Mouse (Mus musculus) midbrain, embryonic 10.5 days (tissue): ENCODE results near the gene Sardh. TPM values are rescaled to one million over a fixed set of nuclear protein-coding genes. Genes with fewer than 3 reads are reported as not detected.

Source experiments
- DNase-seq: peaks from one replicate; pipeline ENCODE4 v3.0.0-alpha.2; 2017; ENCODE audit warnings: low spot score
- H3K27ac ChIP-seq: fragments of 300-500 bp; sonication (generic); replicated peaks from 2 replicates; pipeline ENCODE4 v1.5.1; 2016; ENCODE audit warnings: mild to moderate bottlenecking
- H3K27me3 ChIP-seq: fragments of 300-500 bp; sonication (generic); 2 replicates; pipeline ENCODE4 v1.6.1; 2016; ENCODE audit warnings: low read depth, mild to moderate bottlenecking; ENCODE audit not compliant: poor library complexity, severe bottlenecking
- H3K36me3 ChIP-seq: fragments of 300-500 bp; sonication (generic); 2 replicates; pipeline ENCODE4 v1.6.1; 2016; ENCODE audit warnings: mild to moderate bottlenecking, moderate library complexity
- H3K4me1 ChIP-seq: fragments of 300-500 bp; sonication (generic); 2 replicates; pipeline ENCODE4 v1.6.1; 2016
- H3K4me3 ChIP-seq: fragments of 300-500 bp; sonication (generic); 2 replicates; pipeline ENCODE4 v1.5.1; 2016; ENCODE audit warnings: mild to moderate bottlenecking, moderate library complexity
- H3K9me3 ChIP-seq: fragments of 300-500 bp; sonication (generic); replicated peaks from 2 replicates; pipeline ENCODE4 v1.6.1; 2016; ENCODE audit warnings: mild to moderate bottlenecking
- WGBS: fragments of 180-500 bp; shearing (Covaris S2); methylation state at CpG from one replicate; pipeline ENCODE4 v1.1.7; 2016; 5-methylcytosine and 5-hydroxymethylcytosine counted together
- polyA plus RNA-seq: library from polyadenylated mRNA; unstranded; fragments of >200 nt; fragmentation: Nextera tagmentation; extraction: Ambion mirVana; gene quantifications from 2 replicates; pipeline ENCODE4 v1.2.1, GENCODE M21; 2016

Gene Sardh
- polyA plus RNA-seq, 1 experiment from 2014 or later: 1.0 TPM

DNA sequence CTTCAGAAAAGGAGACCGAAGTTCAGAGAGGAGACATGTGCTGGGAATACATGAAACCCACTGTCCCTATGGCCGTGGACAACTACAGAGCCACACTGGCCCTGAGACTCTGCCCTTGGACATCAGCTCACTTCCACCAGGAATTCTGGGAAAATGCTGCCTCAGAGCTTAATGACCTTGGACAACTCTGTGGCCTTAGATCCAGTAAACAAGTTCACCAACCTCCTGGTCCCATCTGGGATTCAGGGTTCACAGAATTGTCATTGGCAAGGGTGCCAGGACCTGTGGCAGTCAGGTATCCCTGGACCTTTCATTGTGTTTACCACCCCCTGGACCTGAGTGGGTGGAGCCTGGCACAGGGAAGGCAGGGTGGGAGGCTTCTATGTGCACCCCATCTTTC is 32.6 kb downstream of the Sardh start:
- Histone ChIP-seq H3K9me3 (no peaks in the 10 kb centered on the region), H3K27ac (no peak overlapping the region), H3K4me3 (no peak overlapping the region), H3K4me1 (no peaks in the 10 kb centered on the region), H3K27me3 (no peaks in the 10 kb centered on the region), H3K36me3 (no peaks in the 10 kb centered on the region)
- DNase-seq: no peak
- WGBS: 92% methylated on average over 2 of the region's 2 CpGs

DNA sequence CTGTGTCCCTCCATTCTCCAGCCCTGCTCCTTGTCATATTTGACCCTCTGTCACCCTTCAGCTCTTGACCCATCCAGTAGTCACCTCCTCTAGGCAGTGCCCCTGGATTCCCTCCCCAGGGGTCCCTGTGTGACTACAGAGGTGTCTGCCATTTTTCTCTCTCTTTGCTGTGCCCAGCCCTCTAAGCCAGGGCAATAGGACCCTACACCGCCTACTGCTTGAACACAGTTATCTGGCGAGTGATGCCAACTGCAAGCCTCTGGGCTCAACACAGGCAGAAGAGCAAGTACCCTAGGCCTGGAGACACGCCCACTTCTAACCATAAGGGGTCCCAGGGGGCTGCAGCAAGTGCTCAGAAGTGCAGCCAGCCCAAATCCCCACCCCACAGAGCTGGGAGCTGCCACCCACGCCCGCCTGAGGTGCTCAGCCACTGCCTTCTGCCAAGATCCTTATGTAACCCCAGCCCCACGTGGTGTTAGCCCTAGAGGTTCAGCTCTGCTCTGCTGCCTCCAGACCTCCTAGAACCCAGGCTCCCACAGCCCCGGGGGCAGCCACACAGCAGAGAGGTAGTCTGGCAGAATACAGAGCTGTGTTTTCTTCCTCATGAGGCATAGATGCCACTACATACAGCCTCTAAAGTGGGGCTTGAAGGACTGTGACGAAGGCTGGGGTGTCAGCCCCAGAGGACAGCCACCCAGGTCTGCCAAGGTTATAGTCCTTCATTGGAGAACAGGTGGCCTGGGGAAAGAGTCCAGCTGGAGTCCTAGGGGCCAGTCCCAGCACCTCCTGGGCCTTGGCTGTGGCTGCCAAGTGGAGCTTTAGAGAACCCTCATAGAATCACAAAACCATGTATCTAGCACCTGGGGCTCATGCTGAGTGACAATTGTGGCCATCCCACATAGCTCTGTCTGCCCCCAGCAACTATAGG is 35.9 kb downstream of the Sardh start:
- H3K4me1 ChIP-seq: peaks cover 3% of the 10 kb centered on the region; the same call in 1 of the 2 replicates
- no peak overlapping the region for H3K4me3 ChIP-seq
- no peaks in the 10 kb centered on the region for H3K9me3 ChIP-seq
- no peak for DNase-seq
- 68% methylated on average over 8 of the region's 8 CpGs for WGBS
- no peaks in the 10 kb centered on the region for H3K36me3 ChIP-seq
- H3K27me3 ChIP-seq: no peaks in the 10 kb centered on the region
- H3K27ac ChIP-seq: no peak overlapping the region

DNA sequence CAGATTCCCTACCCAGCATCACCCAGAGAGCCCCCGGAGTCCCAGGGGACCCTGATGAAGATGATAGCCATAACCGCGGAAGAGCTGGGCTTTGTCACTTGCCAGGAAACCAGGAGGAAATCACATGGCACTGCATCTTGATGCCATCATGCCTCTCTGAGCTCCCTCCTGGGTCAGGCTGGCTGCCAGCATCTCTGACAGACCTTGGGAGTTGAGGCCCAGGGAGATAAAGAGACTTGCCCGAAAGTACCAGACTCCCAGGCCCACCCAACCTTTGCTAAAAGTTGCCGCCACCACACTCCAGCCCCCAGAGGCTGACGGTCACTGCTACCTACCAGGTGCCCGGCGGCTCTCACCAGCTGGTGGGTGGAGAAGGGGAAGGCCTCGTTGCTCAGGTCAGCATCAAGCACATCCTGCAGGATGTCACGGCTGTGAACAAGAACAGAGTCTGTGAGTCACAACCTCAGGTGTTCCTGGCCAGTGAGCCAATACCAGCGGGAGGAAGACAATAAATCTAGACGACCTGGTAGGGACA is 37.4 kb downstream of the Sardh start:
- DNase-seq: no peak
- Histone ChIP-seq H3K36me3 (no peaks in the 10 kb centered on the region), H3K27ac (no peak overlapping the region), H3K27me3 (no peaks in the 10 kb centered on the region), H3K4me3 (no peak overlapping the region), H3K4me1 (peaks cover 3% of the 10 kb centered on the region; the same call in 1 of the 2 replicates), H3K9me3 (no peaks in the 10 kb centered on the region)
- 90% methylated on average over 12 of the region's 12 CpGs for WGBS

DNA sequence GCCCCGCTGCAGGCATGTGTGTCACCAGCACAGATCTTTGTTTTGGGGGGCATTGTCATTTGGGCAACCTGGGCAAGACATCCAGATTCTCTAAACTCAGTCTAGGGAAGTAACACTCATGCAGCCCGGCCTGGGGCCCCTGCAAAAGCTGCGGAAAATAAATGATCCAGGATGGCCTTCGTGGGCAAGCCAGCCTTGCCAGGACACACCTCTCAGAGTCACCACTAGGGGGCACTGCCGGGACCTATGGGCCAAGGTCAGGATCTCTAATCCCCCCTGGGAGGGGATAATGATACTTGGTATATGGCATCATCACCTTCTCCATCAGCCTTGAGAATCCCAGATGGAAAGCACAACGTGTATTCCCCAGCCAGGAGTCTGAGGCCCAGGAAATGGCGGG is 37.9 kb downstream of the Sardh start:
- Histone ChIP-seq H3K27ac (no peak overlapping the region), H3K27me3 (no peaks in the 10 kb centered on the region), H3K9me3 (no peaks in the 10 kb centered on the region), H3K4me1 (peaks cover 3% of the 10 kb centered on the region; the same call in 1 of the 2 replicates), H3K4me3 (no peak overlapping the region), H3K36me3 (no peaks in the 10 kb centered on the region)
- peak; percentile 53 for DNase-seq
- 62% methylated on average over 7 of the region's 7 CpGs for WGBS

DNA sequence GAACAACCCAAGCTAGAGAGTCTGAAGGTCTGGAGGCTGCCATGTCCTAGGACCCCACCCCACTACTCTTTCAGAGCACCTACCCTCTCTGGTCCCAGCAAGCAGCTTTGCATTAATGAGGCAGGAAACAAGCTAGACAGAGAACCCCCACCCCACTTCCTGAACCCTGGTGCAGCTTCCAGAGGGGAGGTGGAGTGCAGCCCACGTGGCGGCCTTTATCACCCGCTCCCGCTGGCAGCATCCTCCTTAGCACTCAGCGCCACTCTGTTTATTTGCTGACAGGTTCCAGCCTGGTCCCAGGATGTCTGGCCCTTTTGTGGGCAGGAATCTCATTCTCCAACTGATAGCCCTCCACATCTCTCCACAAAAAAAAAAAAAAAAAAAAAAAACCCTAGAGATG is 38.3 kb downstream of the Sardh start:
- no peak overlapping the region for H3K27ac ChIP-seq
- no peak for DNase-seq
- 67% methylated on average over 5 of the region's 5 CpGs for WGBS
- no peak overlapping the region for H3K4me3 ChIP-seq
- H3K27me3 ChIP-seq: no peaks in the 10 kb centered on the region
- H3K4me1 ChIP-seq: peaks cover 3% of the 10 kb centered on the region; the same call in 1 of the 2 replicates
- H3K9me3 ChIP-seq: no peaks in the 10 kb centered on the region
- no peaks in the 10 kb centered on the region for H3K36me3 ChIP-seq

DNA sequence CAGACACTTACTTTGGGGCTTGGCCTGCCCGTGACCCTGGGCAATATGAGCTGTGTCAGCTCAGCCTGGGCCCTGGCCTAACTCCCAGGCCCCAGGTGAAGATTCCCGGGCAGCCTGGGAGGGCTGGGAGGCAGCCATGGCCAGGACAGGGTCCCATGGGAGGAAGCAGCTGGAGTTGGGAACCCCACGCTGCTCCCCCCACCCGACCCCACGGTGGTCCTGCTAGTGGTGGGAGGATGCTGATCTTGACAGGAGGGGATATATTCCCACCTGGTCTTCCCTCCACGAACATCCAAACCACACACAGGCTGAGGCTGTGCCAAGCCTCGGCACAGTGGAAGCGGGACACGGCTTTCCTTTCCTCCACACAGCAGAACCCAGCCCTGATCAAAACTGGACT is 38.8 kb downstream of the Sardh start:
- Histone ChIP-seq H3K36me3 (no peaks in the 10 kb centered on the region), H3K9me3 (no peaks in the 10 kb centered on the region), H3K27ac (0 out of 2 replicates have a peak overlapping the region, but pooled peaks have one; percentile 33), H3K4me1 (peaks cover 3% of the 10 kb centered on the region; the same call in 1 of the 2 replicates), H3K27me3 (no peaks in the 10 kb centered on the region), H3K4me3 (no peak overlapping the region)
- DNase-seq: no peak
- WGBS: 82% methylated on average over 9 of the region's 9 CpGs

DNA sequence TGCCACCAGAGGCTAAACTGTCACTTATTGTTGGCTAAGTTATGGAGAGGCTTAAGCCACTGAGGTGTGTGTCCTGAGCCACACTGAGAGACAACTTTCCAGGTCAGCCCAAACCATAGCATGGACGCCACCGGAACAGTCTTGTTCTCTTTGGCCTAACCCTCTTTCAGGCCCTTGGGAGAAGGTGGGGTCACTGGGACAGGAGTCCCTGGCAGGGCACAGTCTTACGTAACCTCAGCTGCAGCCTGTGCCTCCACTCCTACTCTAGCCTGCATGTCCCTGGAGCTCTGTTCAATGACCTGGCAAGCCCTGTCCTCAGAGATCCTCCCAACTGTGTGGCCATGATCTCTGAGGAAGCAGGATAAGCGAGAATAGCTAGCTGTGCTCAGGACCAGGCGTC is 41.0 kb downstream of the Sardh start:
- Histone ChIP-seq H3K4me3 (no peak overlapping the region), H3K27ac (no peak overlapping the region), H3K4me1 (peaks cover 3% of the 10 kb centered on the region; the same call in 1 of the 2 replicates), H3K27me3 (no peaks in the 10 kb centered on the region), H3K9me3 (no peaks in the 10 kb centered on the region), H3K36me3 (no peaks in the 10 kb centered on the region)
- whole genome bisulfite sequencing: 85% methylated on average over 5 of the region's 5 CpGs
- DNase-seq: no peak

DNA sequence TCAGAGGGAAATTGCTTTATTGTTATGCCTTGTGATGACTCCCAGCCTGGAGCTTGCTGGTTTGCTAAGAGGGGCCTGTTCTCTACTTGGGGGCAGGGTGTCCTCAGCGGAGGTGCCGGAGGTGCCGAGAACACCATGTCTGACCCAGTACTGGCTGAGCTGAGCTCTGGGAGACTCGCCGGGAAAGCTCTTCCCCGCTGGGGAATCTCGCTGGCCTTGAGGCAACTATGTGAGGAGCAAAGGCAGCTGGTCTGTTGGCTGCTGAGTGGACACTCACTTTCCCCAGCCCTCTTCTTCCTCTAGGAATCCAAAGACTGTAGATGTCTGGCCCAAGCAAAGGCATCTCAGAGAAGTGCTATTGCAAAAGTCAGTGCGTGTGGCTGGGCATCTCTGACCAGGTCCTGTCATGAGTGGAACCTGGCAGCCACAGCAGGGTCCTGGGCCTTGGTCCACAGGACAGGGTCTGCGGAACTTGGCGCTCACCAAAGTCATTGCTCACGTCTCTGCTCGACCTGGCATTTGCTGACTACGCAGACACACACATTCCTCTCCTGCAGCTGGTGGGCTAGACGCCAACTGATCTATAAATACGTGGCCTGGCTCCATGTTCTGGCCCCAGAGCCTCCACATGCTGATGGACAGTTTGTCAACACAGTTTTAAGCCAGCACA is 41.9 kb downstream of the Sardh start:
- DNase-seq: no peak
- no peak overlapping the region for H3K27ac ChIP-seq
- WGBS: 83% methylated on average over 15 of the region's 15 CpGs

DNA sequence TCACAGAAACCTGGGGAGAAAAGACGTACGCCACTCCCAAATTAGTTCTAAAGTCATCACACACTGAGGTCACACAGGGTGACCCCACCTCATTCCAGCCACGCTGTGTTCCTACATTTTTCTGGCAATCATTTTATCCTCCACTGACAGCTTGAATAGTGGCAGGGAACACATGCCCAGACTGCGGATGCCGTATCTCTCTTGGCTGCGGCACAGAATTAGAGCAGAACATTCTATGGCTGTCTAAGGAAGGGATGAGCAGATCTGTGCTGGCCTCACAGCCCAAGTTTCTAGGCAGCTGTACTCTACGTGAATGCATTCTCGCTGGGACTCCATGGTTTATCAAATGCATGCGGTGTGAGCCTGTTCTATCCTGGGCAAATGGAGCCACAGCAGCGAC is 42.5 kb downstream of the Sardh start:
- no peaks in the 10 kb centered on the region for H3K9me3 ChIP-seq
- no peaks in the 10 kb centered on the region for H3K27me3 ChIP-seq
- WGBS: 88% methylated on average over 10 of the region's 10 CpGs
- no peaks in the 10 kb centered on the region for H3K36me3 ChIP-seq
- H3K4me1 ChIP-seq: peaks cover 3% of the 10 kb centered on the region; the same call in 1 of the 2 replicates
- H3K4me3 ChIP-seq: no peak overlapping the region
- no peak overlapping the region for H3K27ac ChIP-seq
- DNase-seq: no peak

More for the DNA sequence above, 41.9 kb downstream of the Sardh start:
- H3K27me3 ChIP-seq: no peaks in the 10 kb centered on the region
- no peaks in the 10 kb centered on the region for H3K36me3 ChIP-seq
- H3K4me3 ChIP-seq: no peak overlapping the region
- H3K4me1 ChIP-seq: peaks cover 3% of the 10 kb centered on the region; the same call in 1 of the 2 replicates
- H3K9me3 ChIP-seq: no peaks in the 10 kb centered on the region

DNA sequence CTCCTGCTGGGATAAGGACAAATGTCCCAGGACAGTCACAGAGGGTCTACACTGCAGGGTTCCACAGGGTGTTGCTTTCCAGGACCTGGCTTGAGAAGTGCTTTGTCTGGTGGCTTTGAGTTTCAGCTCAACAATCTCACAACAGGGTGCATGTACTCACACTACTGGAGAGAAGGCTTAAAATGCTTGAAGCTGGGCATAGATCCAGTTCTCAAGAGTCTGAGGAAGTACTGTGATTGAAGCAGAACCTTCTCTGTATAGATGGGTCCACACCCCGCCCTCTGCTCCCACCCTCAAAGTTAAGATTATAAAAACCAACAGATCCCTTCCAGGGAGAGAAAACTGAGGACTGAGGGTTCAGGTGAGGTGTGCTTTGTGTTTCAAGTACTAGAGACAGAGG is 47.6 kb downstream of the Sardh start:
- Histone ChIP-seq H3K36me3 (no peaks in the 10 kb centered on the region), H3K9me3 (no peaks in the 10 kb centered on the region), H3K27me3 (no peaks in the 10 kb centered on the region), H3K4me1 (peaks cover 7% of the 10 kb centered on the region; the same call in 1 of the 2 replicates), H3K4me3 (no peak overlapping the region), H3K27ac (no peak overlapping the region)
- WGBS: 79% methylated on average over 1 of the region's 1 CpGs
- no peak for DNase-seq

DNA sequence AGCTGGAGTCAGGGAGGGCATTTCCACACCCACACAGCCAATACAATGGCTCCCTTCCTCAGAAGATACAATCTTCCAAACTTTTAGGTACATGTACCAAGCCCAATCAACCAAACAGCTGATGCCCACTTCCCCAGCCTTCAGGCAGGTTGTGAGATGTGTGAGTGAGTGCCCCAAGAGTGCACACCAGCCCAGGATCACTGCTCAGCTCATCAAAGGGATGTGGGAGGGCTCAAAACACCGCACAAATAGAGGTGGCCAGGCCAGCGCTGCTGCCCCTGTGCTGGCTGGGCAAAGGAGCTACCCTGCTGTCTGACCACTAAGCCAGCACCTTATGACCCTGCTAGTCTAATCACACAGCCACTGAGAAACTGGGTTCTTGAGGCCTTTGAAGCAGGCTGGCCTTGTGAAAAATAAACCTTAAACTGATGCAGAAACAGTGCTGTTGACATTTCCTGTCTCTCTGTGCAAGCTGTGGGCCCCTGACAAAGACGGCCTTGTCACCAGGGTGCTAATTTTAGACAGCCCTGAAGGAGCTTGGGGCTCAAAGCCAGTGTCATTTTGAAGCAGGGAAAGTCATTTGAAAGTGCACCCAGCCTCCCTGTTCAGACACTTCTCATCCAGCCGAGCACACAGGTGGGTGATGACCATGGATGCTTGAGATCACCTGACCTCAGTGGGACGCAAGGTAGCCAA is 49.4 kb downstream of the Sardh start:
- Histone ChIP-seq H3K27ac (no peak overlapping the region), H3K27me3 (no peaks in the 10 kb centered on the region), H3K36me3 (no peaks in the 10 kb centered on the region), H3K4me3 (no peak overlapping the region), H3K4me1 (peaks cover 7% of the 10 kb centered on the region; the same call in 1 of the 2 replicates), H3K9me3 (no peaks in the 10 kb centered on the region)
- DNase-seq: no peak
- WGBS: 65% methylated on average over 5 of the region's 5 CpGs

DNA sequence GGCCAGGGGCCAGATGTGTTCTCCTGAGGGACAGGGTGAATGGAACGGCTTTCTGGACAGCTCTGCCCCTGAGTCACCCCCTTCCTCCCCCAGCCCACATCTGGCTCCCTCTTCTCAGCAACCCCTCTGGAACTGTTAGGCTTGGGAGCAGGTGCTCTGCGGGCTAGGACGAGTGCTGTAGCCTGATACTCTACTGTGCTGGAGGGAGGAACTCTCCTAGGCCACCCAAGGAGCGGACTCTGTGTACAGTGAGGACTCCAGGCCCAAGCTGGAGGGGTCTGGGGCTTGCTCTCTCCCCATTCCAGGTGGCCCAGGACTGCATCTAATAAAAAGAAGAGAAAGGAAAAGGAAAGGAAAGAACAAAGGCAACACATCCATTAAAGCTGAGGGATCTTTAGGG is 58.1 kb downstream of the Sardh start:
- H3K27ac ChIP-seq: no peak overlapping the region

More for the DNA sequence above, 58.1 kb downstream of the Sardh start:
- Histone ChIP-seq H3K4me3 (no peak overlapping the region), H3K9me3 (no peaks in the 10 kb centered on the region), H3K27me3 (no peaks in the 10 kb centered on the region), H3K36me3 (no peaks in the 10 kb centered on the region), H3K4me1 (no peaks in the 10 kb centered on the region)
- WGBS: 66% methylated on average over 4 of the region's 4 CpGs
- DNase-seq: no peak
